Mouse (Mus musculus): Measurements from ENCODE around the gene Podxl2.

Podxl2 gene

GRCm38 (mm10) chr6:88886417-88886967 lies 11.6 kb upstream of the Podxl2 start:
- no peak for DNase-seq

DNA sequence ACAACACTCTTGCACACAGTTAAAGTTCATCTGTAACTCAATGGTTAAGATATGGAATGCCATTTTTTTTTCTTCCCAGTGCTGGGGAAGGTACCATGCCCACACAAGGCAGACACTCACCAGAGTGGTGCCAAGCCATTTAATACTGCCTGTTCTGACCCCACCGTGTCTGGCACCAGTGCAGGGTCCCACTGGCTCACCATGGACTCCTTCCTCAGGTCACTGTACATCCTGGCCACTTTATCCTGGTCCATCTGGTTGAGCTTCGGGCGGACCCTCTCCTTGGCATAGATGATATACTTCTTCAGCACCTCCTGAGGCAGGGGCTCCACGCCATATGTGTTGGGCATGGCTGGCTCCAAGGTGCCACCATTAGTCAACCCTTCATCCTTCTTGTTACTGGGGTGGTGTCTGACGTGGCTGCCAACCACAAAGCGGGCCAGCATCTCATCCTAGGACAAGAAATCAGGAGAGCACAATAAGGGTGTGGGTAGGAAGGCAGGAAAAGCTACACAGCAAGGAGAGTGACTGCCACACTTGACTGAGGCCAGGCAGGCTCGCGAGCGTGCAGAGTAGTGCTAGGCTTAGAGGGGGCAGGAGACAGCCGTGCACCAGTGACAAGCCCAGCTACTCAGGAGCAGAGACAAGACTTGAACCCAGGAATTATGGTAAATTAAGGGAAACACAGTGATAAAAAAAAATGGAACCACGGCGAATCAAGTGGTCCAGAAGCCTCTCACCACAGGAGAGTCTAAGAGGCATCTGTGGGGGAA lies 11.0 kb upstream of the Podxl2 start:
- DNase-seq, result no peak

DNA sequence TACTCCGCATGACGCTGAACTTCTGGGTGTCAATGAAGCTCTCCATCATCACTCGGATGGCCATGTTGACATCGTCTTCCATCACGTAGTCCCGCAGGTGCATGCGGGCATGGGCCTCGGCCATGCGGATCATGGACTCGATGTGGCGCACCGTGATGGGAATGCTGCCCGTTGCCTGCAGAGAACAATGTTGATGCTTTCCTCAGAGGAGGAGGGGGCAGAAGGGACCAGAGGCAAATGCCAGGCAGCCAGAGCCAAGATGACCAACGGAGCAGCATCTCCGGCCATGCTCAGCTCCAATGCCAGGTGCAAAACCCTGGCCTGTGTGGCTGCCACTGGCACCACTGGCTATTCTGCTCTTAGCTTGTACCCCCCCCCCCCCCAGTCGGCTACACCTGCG lies 9.8 kb upstream of the Podxl2 start:
- no peak for DNase-seq

GRCm38 (mm10) chr6:88884195-88884594 lies 9.4 kb upstream of the Podxl2 start:
- DNase-seq, result no peak

GRCm38 (mm10) chr6:88881334-88881733 lies 6.5 kb upstream of the Podxl2 start:
- DNase-seq, result no peak

GRCm38 (mm10) chr6:88879471-88879870 lies 4.6 kb upstream of the Podxl2 start:
- DNase-seq, result no peak

DNA sequence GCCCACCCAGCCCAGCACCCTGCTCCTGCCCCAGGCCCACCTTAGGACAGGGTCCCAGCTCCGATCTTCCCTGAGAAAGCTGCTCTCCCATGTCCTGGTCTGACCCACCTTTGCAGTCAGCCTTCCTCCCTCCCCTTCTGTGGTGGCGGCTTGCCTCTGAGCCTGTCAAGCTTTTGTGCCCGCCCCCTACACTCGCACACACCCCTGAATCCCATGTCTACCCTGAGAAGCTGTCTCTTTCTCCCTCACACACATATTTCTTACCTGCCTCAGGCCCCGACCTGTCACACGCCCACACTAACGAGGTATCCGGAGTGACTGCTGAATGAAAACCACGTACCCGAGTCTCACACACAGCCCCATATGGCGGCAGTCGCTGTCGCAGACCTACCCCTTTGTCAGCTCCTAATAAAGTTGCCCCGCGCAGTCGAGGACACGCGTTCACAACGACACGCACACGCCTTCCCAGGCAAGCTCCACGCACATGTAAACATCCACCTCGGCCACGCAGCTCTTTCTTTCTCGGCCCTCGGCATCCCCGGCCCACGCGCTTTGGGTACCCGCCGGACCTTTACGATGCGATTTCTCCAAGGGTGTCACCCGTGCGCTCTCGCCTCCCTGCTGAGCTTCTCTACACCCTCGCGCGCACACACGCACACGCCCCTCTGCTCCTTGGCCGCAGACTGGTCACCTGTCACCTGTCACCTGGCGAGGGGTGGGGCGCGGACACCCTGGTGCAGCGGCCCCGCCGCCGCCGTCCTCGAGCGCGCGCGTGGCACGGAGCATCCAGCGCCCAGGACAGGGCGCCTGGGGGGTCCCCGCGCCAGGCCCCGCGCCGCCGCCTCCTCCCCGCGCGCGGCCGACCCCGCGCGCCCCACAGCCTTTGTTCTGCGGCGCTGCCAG lies 628 bp downstream of the Podxl2 start:
- DNase-seq, result no peak

- no peak for DNase-seq
These were observed 2.0 kb downstream of the Podxl2 start for GRCm38 (mm10) chr6:88872811-88873210.

DNA sequence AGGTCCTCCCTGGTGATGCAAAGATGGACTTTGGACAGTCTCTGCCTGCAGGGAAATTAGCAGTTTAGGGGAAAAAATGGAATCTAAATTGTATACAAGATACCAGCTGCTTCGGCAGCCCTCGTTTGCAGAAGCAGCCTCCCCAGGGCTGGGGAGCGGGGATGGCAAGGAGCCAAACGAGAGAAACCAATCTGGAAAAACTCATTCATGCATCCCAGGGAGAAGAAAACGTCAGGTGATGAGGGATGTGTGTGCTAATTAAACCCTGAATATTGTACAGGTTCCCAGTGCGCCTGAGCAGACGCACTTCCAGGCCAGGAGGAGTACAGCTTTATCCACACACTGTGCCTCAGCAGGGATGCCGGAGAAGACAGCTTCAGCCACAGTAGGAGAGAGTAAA lies 3.3 kb downstream of the Podxl2 start:
- no peak for DNase-seq

GRCm38 (mm10) chr6:88870594-88870993 lies 4.2 kb downstream of the Podxl2 start:
- no peak for DNase-seq

DNA sequence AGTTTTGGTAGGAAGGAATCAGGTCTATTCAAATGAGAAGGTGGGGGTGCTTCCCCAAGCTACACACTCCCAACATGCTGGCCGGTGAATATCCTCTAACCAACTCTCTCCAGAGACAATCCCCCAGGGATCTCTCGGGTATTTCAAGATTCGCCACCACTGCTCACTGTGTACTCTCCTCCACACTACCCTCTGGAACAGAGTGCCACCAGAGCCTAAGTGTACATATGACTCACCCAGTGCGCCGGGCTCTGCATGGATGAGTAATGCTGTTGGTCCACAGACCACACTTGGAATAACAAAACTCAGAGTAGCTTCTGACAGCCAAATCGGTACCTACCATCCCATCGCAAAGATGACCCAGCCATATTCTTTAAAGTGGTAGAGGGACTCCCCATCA lies 5.4 kb downstream of the Podxl2 start:
- DNase-seq, result no peak

DNA sequence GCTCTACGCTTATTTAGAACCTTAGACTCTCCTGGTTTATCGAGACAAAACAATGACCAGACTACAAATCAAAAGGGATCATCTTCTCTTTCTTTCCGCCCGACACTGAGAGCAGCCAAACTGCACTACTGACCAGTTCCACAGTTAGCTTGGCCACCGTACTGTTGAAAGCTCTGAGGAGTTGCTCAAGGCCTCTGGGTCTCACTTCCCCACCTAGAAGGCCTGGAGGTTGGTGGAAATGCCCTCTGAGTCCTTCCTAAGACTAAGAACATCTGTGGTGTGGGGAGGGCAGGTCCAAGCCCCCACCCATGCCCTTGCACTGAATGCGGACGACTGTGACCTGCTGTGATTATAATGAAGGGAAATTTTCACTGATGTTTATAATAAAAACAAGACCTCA lies 9.1 kb downstream of the Podxl2 start:
- no peak for DNase-seq

GRCm38 (mm10) chr6:88860914-88861313 lies 13.9 kb downstream of the Podxl2 start:
- peak in 1 of 2 experiments; percentile 38 for DNase-seq

DNA sequence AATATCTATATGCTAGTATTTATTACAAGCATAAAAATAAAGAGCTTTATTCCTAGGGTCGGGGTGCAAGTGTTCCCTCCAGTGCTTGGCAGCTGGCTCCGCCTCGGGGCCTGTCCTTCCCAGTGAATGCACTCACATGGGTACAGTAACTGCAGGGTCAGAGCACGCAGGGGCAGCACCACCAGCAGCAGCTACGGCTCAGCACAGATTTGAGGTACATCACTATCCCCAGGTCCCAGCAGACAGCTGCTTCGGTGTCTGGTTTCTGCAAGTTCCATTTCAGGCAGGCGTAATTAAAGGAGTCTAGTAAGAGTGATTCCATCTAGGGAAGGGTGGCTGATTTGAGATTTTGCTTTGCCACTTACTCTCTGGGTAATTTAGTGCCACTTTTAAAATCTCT lies 16.5 kb downstream of the Podxl2 start:
- DNase-seq, result no peak

DNA sequence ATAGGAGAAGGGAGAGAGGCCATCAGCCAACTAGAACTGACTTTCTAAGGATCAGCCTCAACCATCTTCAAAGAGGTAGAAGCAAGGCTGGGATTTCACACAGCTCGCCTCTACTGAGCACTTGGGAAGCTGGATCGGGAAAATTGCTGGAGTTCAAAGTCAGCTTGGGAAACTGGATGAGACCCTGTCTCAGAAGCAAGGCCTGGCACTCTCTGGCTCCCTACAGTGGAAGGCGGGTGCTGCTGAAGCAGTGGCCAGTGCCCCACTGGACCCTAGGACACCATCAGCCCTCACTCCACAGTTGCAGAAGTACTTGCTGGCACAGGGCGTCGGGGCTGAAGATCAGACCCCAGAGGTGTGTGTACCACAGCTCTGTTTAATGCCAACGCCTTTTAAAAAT lies 17.0 kb downstream of the Podxl2 start:
- no peak for DNase-seq

GRCm38 (mm10) chr6:88857249-88857648 lies 17.6 kb downstream of the Podxl2 start:
- DNase-seq, result no peak

DNA sequence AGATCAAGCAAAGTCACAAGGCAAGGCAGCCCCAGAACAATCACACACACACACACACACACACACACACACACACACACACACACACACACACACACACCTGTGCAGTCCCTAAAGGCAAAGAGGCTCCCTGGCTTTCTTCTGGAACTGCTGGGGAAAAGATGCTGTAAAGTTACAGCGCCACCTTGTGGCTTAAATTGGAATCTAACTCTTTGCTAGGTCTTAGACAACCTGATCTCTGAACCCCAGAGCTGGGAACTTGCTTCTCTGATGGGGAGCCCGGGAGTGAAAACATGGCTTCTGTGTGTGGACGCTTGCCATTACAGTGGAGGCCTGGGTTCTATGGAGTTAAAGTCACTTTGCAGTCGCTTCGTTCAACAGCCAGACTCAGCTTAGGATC lies 19.2 kb downstream of the Podxl2 start:
- DNase-seq, result peak in 1 of 2 experiments; percentile 40

DNA sequence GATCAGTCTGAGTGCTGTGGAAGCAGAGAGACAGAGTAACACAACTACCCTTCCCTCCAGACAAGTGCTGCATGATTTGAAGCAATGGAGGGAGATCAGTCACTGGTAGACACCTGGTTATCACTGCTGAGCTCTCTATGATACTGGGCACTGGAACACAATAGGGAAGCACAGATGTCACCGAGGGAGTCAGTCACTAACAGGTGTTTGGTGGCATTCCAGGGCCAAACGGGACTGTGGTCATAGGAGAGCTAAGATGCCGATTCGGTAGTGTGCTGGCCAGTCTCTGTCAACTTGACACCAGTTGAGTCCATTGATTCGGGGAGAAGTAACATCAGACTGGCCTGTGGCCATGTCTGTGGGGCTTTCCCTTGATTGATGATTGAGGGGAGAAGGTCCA lies 20.3 kb downstream of the Podxl2 start:
- no peak for DNase-seq

- DNase-seq, result no peak
These were observed 24.8 kb downstream of the Podxl2 start for GRCm38 (mm10) chr6:88850034-88850433.

- no peak for DNase-seq
These were observed 25.6 kb downstream of the Podxl2 start for GRCm38 (mm10) chr6:88849270-88849669.

GRCm38 (mm10) chr6:88847571-88847970 lies 27.3 kb downstream of the Podxl2 start:
- DNase-seq, result no peak

- DNase-seq, result no peak
These were observed 29.8 kb downstream of the Podxl2 start for GRCm38 (mm10) chr6:88844901-88845565.
